Mouse (Mus musculus): ENCODE data around the gene Ahrr. TPM values are rescaled to one million over a fixed set of nuclear protein-coding genes. Genes with fewer than 3 reads are reported as not detected.

Ahrr gene
- polyA plus RNA-seq, 1 experiment from 2014 or later: 0.21 TPM

GRCm38 (mm10) chr13:74246494-74246893, 45.6 kb downstream of the Ahrr start:
- Histone ChIP-seq H3K4me1 (ENCODE audit: insufficient read depth, low read depth, low read length) (no peaks in the 10 kb centered on the region), H3K4me3 (ENCODE audit: low read depth, low read length) (no peak overlapping the region), H3K36me3 (ENCODE audit: insufficient read depth, low read length) (no peaks in the 10 kb centered on the region), H3K9ac (replicated peaks; ENCODE audit: low read depth) (no peak overlapping the region), H3K27ac (ENCODE audit: low read length) (no peak overlapping the region), H3K27me3 (replicated peaks; ENCODE audit: insufficient read depth, low read length) (no peaks in the 10 kb centered on the region), H3K4me2 (replicated peaks; ENCODE audit: low read depth, low read length) (no peak overlapping the region), H3K9me3 (ENCODE audit: low read length) (no peaks in the 10 kb centered on the region)
- no peak for TF ChIP-seq EP300 (IDR thresholded peaks at IDR 0.05)
- TF ChIP-seq CTCF (IDR thresholded peaks at IDR 0.05): no peak
- no peak for ATAC-seq
- DNase-seq (ENCODE audit: low spot score): no peak

GRCm38 (mm10) chr13:74245899-74246231, 46.3 kb downstream of the Ahrr start:
- Histone ChIP-seq H3K9me3 (ENCODE audit: low read length) (no peaks in the 10 kb centered on the region), H3K4me3 (ENCODE audit: low read depth, low read length) (no peak overlapping the region), H3K4me2 (replicated peaks; ENCODE audit: low read depth, low read length) (peak overlapping the region; percentile 17; the same call in 1 of the 2 replicates), H3K4me1 (ENCODE audit: insufficient read depth, low read depth, low read length) (no peaks in the 10 kb centered on the region), H3K27me3 (replicated peaks; ENCODE audit: insufficient read depth, low read length) (no peaks in the 10 kb centered on the region), H3K36me3 (ENCODE audit: insufficient read depth, low read length) (no peaks in the 10 kb centered on the region), H3K9ac (replicated peaks; ENCODE audit: low read depth) (no peak overlapping the region), H3K27ac (ENCODE audit: low read length) (no peak overlapping the region)
- TF ChIP-seq CTCF (IDR thresholded peaks at IDR 0.05) (no peak), EP300 (IDR thresholded peaks at IDR 0.05) (no peak)
- WGBS: 58% methylated on average over 4 of the region's 4 CpGs
- DNase-seq (ENCODE audit: low spot score): no peak
- no peak; the same call in 1 of the 2 replicates for ATAC-seq

- Histone ChIP-seq H3K9ac (replicated peaks; ENCODE audit: low read depth) (no peak overlapping the region), H3K27me3 (replicated peaks; ENCODE audit: insufficient read depth, low read length) (no peaks in the 10 kb centered on the region), H3K4me1 (ENCODE audit: insufficient read depth, low read depth, low read length) (no peaks in the 10 kb centered on the region), H3K4me2 (replicated peaks; ENCODE audit: low read depth, low read length) (peak overlapping the region; percentile 17; the same call in 1 of the 2 replicates), H3K4me3 (ENCODE audit: low read depth, low read length) (no peak overlapping the region), H3K27ac (ENCODE audit: low read length) (no peak overlapping the region), H3K9me3 (ENCODE audit: low read length) (no peaks in the 10 kb centered on the region), H3K36me3 (ENCODE audit: insufficient read depth, low read length) (no peaks in the 10 kb centered on the region)
- ATAC-seq (peak; percentile 93), DNase-seq (ENCODE audit: low spot score) (peak; percentile 82)
- TF ChIP-seq CTCF (IDR thresholded peaks at IDR 0.05) (no peak), EP300 (IDR thresholded peaks at IDR 0.05) (no peak)
- WGBS: 24% methylated on average over 17 of the region's 17 CpGs
Measured at GRCm38 (mm10) chr13:74245214-74245898, 46.8 kb downstream of the Ahrr start.

- Histone ChIP-seq H3K4me2 (replicated peaks; ENCODE audit: low read depth, low read length) (no peak overlapping the region), H3K36me3 (ENCODE audit: insufficient read depth, low read length) (no peaks in the 10 kb centered on the region), H3K4me3 (ENCODE audit: low read depth, low read length) (no peak overlapping the region), H3K27me3 (replicated peaks; ENCODE audit: insufficient read depth, low read length) (no peaks in the 10 kb centered on the region), H3K4me1 (ENCODE audit: insufficient read depth, low read depth, low read length) (no peaks in the 10 kb centered on the region), H3K27ac (ENCODE audit: low read length) (no peak overlapping the region), H3K9ac (replicated peaks; ENCODE audit: low read depth) (no peak overlapping the region), H3K9me3 (ENCODE audit: low read length) (no peaks in the 10 kb centered on the region)
- ATAC-seq: no peak; the same call in 1 of the 2 replicates
- 52% methylated on average over 7 of the region's 7 CpGs for WGBS
- TF ChIP-seq EP300 (IDR thresholded peaks at IDR 0.05) (no peak), CTCF (IDR thresholded peaks at IDR 0.05) (no peak)
- DNase-seq (ENCODE audit: low spot score): peak; percentile 6
Measured at GRCm38 (mm10) chr13:74237574-74237973, 54.6 kb downstream of the Ahrr start.

GRCm38 (mm10) chr13:74220659-74221058, 71.5 kb downstream of the Ahrr start:
- H3K9ac ChIP-seq (replicated peaks; ENCODE audit: low read depth): no peak overlapping the region
- TF ChIP-seq CTCF (IDR thresholded peaks at IDR 0.05): no peak
- no peak for TF ChIP-seq EP300 (IDR thresholded peaks at IDR 0.05)
- H3K4me2 ChIP-seq (replicated peaks; ENCODE audit: low read depth, low read length): no peak overlapping the region
- H3K9me3 ChIP-seq (ENCODE audit: low read length): no peaks in the 10 kb centered on the region
- ATAC-seq (no peak), DNase-seq (ENCODE audit: low spot score) (no peak)
- WGBS: 20% methylated on average over 1 of the region's 1 CpGs
- no peaks in the 10 kb centered on the region for H3K4me1 ChIP-seq (ENCODE audit: insufficient read depth, low read depth, low read length)
- H3K27ac ChIP-seq (ENCODE audit: low read length): no peak overlapping the region
- H3K4me3 ChIP-seq (ENCODE audit: low read depth, low read length): no peak overlapping the region
- H3K36me3 ChIP-seq (ENCODE audit: insufficient read depth, low read length): no peaks in the 10 kb centered on the region
- no peaks in the 10 kb centered on the region for H3K27me3 ChIP-seq (replicated peaks; ENCODE audit: insufficient read depth, low read length)

GRCm38 (mm10) chr13:74218441-74218840, 73.7 kb downstream of the Ahrr start:
- no peak overlapping the region for H3K4me2 ChIP-seq (replicated peaks; ENCODE audit: low read depth, low read length)
- ATAC-seq (no peak), DNase-seq (ENCODE audit: low spot score) (no peak)
- no peaks in the 10 kb centered on the region for H3K36me3 ChIP-seq (ENCODE audit: insufficient read depth, low read length)
- TF ChIP-seq CTCF (IDR thresholded peaks at IDR 0.05): no peak
- TF ChIP-seq EP300 (IDR thresholded peaks at IDR 0.05): no peak
- H3K4me3 ChIP-seq (ENCODE audit: low read depth, low read length): no peak overlapping the region
- H3K27me3 ChIP-seq (replicated peaks; ENCODE audit: insufficient read depth, low read length): no peaks in the 10 kb centered on the region
- no peak overlapping the region for H3K9ac ChIP-seq (replicated peaks; ENCODE audit: low read depth)
- H3K27ac ChIP-seq (ENCODE audit: low read length): no peak overlapping the region
- no peaks in the 10 kb centered on the region for H3K4me1 ChIP-seq (ENCODE audit: insufficient read depth, low read depth, low read length)
- 77% methylated on average over 3 of the region's 3 CpGs for WGBS
- H3K9me3 ChIP-seq (ENCODE audit: low read length): no peaks in the 10 kb centered on the region

All from lung, postnatal 0 days (tissue).